Mouse (Mus musculus) R1 (cell line): ENCODE measurements around the gene Cadm1.

ENCODE experiments used
- DNase-seq: peaks from one replicate; pipeline ENCODE4 v3.0.0-alpha.2; 2018; ENCODE audit warnings: low read depth, low spot score

The Cadm1 gene

GRCm38 (mm10) chr9:47738799-47739198, 208.8 kb downstream of the Cadm1 start:
- DNase-seq: no peak

DNA sequence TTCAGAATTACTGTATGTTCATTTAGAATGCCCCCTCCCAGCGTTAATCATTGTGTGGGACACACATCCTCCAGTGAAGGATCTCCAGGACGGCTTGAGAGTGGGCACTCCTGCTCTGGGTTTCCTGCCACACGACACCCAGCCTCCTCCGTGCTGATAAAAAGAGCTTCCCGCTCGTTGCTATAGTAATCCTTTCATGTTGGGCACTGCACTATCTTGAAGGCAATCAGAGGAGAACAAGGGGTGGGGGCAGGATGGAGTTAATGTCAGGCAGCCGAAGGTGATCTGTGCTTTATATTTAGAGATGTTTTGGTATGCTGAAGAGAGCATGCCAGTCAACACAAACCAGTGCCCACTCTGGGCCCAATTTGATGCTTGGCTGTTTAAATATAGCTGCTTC, 209.3 kb downstream of the Cadm1 start:
- no peak for DNase-seq

GRCm38 (mm10) chr9:47741751-47742150, 211.8 kb downstream of the Cadm1 start:
- DNase-seq: no peak

- DNase-seq: no peak
These were observed 214.9 kb downstream of the Cadm1 start for GRCm38 (mm10) chr9:47744916-47745315.

- DNase-seq: no peak
These were observed 215.7 kb downstream of the Cadm1 start for GRCm38 (mm10) chr9:47745716-47746115.

GRCm38 (mm10) chr9:47749160-47749559, 219.2 kb downstream of the Cadm1 start:
- DNase-seq: no peak

DNA sequence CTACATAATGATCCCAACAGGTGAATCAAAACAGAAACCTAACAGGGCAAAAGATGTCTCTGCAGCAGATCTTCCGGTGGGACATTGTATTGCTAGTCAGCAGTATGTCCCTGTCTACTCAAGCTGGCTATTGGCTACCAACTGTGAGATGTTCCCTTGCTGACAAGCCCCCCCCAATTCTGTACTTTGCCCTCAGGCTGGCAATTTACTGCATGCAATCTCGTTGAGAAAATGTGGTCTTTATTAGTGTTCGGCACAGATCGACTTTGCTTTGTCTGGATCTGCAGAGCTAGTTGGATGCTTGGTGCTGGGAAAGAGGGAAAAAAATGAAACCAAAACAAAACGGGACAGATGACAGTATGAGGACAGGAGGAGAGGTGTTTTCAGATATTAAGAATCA, 222.5 kb downstream of the Cadm1 start:
- DNase-seq: no peak

- no peak for DNase-seq
These were observed 223.2 kb downstream of the Cadm1 start for GRCm38 (mm10) chr9:47753127-47753526.

DNA sequence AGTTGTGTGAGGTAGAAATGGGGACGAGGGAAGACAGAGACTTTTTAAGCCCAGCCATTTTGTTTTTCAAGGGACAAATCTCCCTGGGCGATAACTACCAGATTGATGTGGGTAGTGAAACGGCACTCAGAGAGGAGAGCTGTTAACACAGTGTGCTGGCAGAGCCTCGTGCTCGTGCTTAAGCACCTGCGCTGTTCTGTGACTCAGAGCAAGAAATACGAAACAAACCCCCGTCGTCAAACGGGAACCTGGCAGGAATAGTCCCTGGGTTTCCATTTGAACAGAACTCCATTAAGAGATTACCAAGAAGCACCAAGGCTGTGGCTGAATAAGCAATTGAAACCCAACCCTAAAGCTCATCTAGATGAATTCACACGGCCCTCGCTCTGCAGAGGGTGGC, 225.1 kb downstream of the Cadm1 start:
- no peak for DNase-seq

GRCm38 (mm10) chr9:47757798-47758197, 227.8 kb downstream of the Cadm1 start:
- DNase-seq: no peak

DNA sequence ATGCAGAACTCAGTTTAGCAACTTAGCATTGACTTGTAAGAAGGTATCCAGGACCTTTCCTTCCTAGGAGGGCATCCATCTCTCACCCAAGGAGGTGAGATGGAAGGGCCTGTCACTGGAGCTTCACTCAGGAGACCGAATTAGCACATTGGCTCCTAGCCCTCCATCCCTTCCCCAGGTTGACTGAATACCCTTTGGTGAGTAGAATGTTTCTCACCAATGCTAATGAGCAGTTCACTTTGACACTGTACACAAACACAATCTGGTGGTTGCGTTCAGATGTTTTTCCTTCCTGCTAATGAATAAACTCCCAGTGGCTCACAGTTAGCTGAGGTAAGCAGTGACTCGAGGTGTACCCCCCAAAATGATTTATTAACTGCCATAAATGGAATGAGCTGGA, 228.3 kb downstream of the Cadm1 start:
- DNase-seq: no peak

DNA sequence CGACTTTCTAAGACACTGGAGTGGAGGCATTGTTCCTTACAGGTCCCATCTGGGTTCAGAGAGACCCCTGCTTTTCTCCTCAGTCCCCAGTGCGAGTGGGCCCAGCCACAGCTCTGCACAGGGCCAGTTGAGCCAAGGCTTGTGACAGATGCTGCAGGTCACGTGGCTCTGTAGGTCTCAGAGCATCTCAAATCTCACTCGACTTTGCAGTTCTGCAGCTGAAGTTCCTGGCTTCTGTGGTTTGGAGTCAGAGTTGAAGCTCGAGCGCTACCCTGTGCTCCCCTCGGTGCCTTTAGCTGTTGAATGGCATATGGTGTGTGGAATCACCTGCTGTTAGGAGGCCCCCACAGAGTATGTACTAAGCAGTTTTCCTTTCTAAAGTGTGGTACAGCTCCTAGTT, 229.8 kb downstream of the Cadm1 start:
- no peak for DNase-seq

- DNase-seq: no peak
These were observed 231.6 kb downstream of the Cadm1 start for GRCm38 (mm10) chr9:47761601-47762000.

- no peak for DNase-seq
These were observed 232.9 kb downstream of the Cadm1 start for GRCm38 (mm10) chr9:47762913-47763312.

GRCm38 (mm10) chr9:47764920-47765319, 234.9 kb downstream of the Cadm1 start:
- no peak for DNase-seq

GRCm38 (mm10) chr9:47765323-47765722, 235.3 kb downstream of the Cadm1 start:
- DNase-seq: no peak

DNA sequence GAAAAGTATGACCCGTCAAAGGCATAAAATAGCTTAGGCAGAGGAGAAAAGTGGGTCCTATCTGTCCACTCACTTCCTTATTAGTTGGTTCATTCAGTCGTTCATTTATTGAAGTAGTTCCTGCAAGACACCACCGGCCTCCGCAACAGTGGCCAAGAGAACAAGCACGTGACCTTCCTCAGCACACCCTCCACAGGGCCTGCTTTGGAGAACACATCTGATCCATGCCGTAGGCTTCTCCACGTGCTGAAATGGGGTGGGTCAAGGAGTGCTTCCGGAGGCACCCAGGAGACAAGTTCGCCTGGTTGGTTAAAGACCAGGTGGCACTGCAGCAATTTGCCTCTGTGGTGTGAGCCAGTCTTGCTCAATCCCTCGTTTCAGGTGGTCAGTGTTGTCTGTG, 236.4 kb downstream of the Cadm1 start:
- no peak for DNase-seq

DNA sequence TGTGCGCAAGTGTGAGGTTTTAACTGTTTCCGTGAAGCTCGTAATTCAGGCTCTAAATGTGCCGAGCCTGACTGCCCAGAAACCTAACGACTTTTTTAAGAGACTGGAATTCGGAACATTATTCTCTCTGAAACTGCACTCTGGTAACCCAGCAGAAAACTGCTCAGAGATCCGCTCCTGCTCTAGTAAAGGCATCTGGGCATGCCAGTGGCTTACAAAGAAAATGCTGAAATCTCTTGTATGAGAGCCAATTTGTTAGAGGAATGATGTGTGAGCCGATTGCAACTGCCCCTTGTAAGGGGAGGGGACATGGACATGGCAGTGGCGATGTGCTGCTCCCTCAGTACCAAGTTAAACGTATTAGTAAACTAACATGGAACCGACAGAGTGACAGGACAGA, 240.9 kb downstream of the Cadm1 start:
- DNase-seq: no peak

DNA sequence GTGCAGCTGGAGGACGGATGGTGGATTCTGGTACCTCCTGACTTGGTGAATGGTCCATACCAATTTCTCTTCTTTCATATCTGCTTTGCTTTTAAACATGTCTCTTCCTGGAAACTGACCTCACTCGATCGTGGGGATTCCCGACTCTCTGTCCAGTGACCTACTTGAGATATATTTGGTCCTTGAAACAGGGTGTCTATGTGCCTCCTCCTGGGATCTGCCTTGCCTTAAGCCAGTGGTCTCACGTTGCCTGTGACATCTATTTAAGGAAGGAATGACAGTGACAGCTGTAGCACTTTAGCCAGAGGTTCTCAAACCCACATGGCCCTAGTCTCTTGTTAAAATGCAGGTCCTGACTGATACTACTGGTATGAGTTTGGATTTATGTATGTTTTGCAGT, 242.0 kb downstream of the Cadm1 start:
- DNase-seq: no peak

GRCm38 (mm10) chr9:47772750-47773149, 242.8 kb downstream of the Cadm1 start:
- DNase-seq: no peak

- no peak for DNase-seq
These were observed 247.3 kb downstream of the Cadm1 start for GRCm38 (mm10) chr9:47776941-47777919.

- no peak for DNase-seq
These were observed 248.5 kb downstream of the Cadm1 start for GRCm38 (mm10) chr9:47778438-47778837.

DNA sequence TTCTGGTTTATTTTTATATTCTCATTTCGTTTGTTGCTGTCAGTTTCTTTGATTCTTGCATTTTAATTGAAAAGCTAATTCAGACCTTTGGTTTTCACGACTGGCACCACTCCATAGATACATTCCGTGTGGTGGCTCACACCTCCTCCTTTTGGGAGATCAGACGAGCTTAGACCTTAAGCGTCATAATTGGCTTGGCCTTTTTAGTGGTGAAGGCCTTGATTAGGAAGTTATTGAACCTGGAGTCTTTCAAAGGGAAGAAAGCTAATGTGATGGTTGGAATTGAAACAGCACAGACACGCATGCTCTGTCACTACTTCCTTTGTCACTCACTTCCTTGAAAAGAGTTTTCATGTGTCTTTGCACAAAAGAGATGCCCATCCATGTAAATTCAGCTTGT, 249.3 kb downstream of the Cadm1 start:
- DNase-seq: no peak
